Mouse (Mus musculus): ENCODE measurements around the gene Ipp.

The Ipp gene

DNA sequence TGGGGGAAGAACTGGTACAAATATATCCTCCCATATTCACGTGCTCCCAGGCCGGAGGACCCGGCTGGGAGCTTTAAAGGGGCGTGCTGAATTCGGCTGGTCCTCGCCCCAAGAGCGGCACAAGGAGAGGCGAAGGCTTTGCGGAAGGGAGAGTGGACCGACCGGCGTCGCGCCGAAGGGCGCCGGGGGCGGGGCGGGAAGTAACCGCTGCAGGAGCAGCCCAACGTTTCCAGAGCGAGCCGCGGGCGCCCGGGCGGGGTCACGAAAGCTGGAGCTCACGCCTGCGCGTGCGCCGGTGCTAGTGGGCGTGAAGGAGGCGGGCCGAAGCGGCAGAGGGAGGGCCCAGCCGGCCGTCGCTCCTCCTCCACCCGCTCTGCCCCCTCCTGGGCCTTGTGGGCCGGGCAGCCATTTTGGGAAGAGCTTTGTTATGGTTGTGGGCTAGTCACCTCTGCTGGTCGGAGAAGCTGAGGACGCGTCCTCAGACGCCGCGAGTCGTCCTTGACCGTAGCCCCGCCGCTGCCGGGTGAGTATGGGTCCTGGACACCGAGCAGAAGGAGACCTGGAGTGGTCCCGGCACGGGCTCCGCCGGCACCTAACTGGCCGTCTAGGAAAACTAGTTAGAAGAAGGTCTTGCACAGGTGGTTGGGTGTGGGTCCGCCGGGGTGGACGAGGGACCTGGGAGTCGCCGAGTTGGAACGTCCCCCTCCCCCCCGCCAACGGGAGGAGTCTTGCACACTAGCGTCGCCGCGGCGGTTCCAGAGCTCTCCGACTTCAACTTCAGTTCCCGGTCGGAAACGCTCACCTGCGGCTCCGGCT, 50.2 kb downstream of the Ipp start, which contains the start of gene Gpbp1l1:
Gene Gpbp1l1, plus strand, starts transcription at position 353 of the 816 bp plus-strand sequence.
- DNase-seq (ENCODE audit: low spot score): peak; percentile 92

- no peak for DNase-seq (ENCODE audit: low spot score)
Observed at GRCm38 (mm10) chr4:116558151-116558882, 51.0 kb downstream of the Ipp start.
